Mouse (Mus musculus): Measurements from ENCODE around the gene Alg11. TPM values are rescaled to one million over a fixed set of nuclear protein-coding genes. Genes with fewer than 3 reads are reported as not detected.
A peak's percentile ranks its signal among the peaks of the same experiment; 100 is the strongest.

The Alg11 gene
- polyA plus RNA-seq, 1 experiment from 2014 or later = 20.9 TPM

- Histone ChIP-seq H3K9ac (no peak overlapping the region), H3K9me3 (no peaks in the 10 kb centered on the region), H3K4me1 (no peaks in the 10 kb centered on the region), H3K27ac (no peak overlapping the region), H3K27me3 (replicated peaks) (no peaks in the 10 kb centered on the region), H3K36me3 (no peaks in the 10 kb centered on the region), H3K4me3 (no peak overlapping the region), H3K4me2 (replicated peaks) (no peak overlapping the region)
- no peak for ATAC-seq (ENCODE audit: low FRiP score, low read depth)
- 89% methylated on average over 4 of the region's 4 CpGs for WGBS
These were observed 28.7 kb downstream of the Alg11 start for GRCm38 (mm10) chr8:22089226-22089625.

GRCm38 (mm10) chr8:22091568-22091967, 31.0 kb downstream of the Alg11 start:
- Histone ChIP-seq H3K9ac (no peak overlapping the region), H3K27me3 (replicated peaks) (no peaks in the 10 kb centered on the region), H3K36me3 (no peaks in the 10 kb centered on the region), H3K4me2 (replicated peaks) (no peak overlapping the region), H3K4me3 (no peak overlapping the region), H3K4me1 (no peaks in the 10 kb centered on the region), H3K27ac (no peak overlapping the region), H3K9me3 (no peaks in the 10 kb centered on the region)
- 51% methylated on average over 8 of the region's 8 CpGs for WGBS
- peak; percentile 44; the same call in 1 of the 2 replicates for ATAC-seq (ENCODE audit: low FRiP score, low read depth)

- H3K4me1 ChIP-seq = no peaks in the 10 kb centered on the region
- 80% methylated on average over 4 of the region's 4 CpGs for WGBS
These were observed 46.5 kb downstream of the Alg11 start for GRCm38 (mm10) chr8:22107020-22107419.

More at GRCm38 (mm10) chr8:22107020-22107419, 46.5 kb downstream of the Alg11 start:
- Histone ChIP-seq H3K4me2 (replicated peaks) (no peak overlapping the region), H3K4me3 (no peak overlapping the region), H3K27me3 (replicated peaks) (no peaks in the 10 kb centered on the region), H3K36me3 (no peaks in the 10 kb centered on the region), H3K9me3 (no peaks in the 10 kb centered on the region), H3K9ac (no peak overlapping the region), H3K27ac (no peak overlapping the region)
- no peak for ATAC-seq (ENCODE audit: low FRiP score, low read depth)

Other genes with a start within 250 kb of the Alg11 start
- not detected in 2 replicates for gene Defb50, start 237.2 kb upstream of the Alg11 start, polyA plus RNA-seq (2016; fragmentation: Nextera tagmentation; extraction: Ambion mirVana)
- gene Defb2, start 220.8 kb upstream of the Alg11 start, polyA plus RNA-seq (2016; fragmentation: Nextera tagmentation; extraction: Ambion mirVana) = not detected in 2 replicates
- not detected in 2 replicates for gene Defb10, start 201.8 kb upstream of the Alg11 start, polyA plus RNA-seq (2016; fragmentation: Nextera tagmentation; extraction: Ambion mirVana)
- not detected in 2 replicates for gene Defb9, start 175.3 kb upstream of the Alg11 start, polyA plus RNA-seq (2016; fragmentation: Nextera tagmentation; extraction: Ambion mirVana)
- gene Defb11, start 154.3 kb upstream of the Alg11 start, polyA plus RNA-seq (2016; fragmentation: Nextera tagmentation; extraction: Ambion mirVana) = not detected in 2 replicates
- not detected in 2 replicates for gene Defb15, start 128.0 kb upstream of the Alg11 start, polyA plus RNA-seq (2016; fragmentation: Nextera tagmentation; extraction: Ambion mirVana)
- gene Defb35, start 122.4 kb upstream of the Alg11 start, polyA plus RNA-seq (2016; fragmentation: Nextera tagmentation; extraction: Ambion mirVana) = not detected in 2 replicates
- gene Defb13, start 114.0 kb upstream of the Alg11 start, polyA plus RNA-seq (2016; fragmentation: Nextera tagmentation; extraction: Ambion mirVana) = not detected in 2 replicates
- gene Fam90a1a, start 102.0 kb upstream of the Alg11 start, polyA plus RNA-seq (2016; fragmentation: Nextera tagmentation; extraction: Ambion mirVana) = not detected in 2 replicates
- not detected in 2 replicates for gene Ccdc70, start 90.9 kb upstream of the Alg11 start, polyA plus RNA-seq (2016; fragmentation: Nextera tagmentation; extraction: Ambion mirVana)
- 1.5 and 1.7 TPM in 2 replicates for gene Atp7b, start 416 bp upstream of the Alg11 start, polyA plus RNA-seq (2016; fragmentation: Nextera tagmentation; extraction: Ambion mirVana)
- gene Nek5, start 64.3 kb downstream of the Alg11 start, polyA plus RNA-seq (2016; fragmentation: Nextera tagmentation; extraction: Ambion mirVana) = not detected in 2 replicates
- 8.1 and 8.8 TPM in 2 replicates for gene Nek3, start 105.7 kb downstream of the Alg11 start, polyA plus RNA-seq (2016; fragmentation: Nextera tagmentation; extraction: Ambion mirVana)
- 37.5 and 47.1 TPM in 2 replicates for gene Ckap2, start 125.1 kb downstream of the Alg11 start, polyA plus RNA-seq (2016; fragmentation: Nextera tagmentation; extraction: Ambion mirVana)
- 39.2 and 42.7 TPM in 2 replicates for gene Vps36, start 132.1 kb downstream of the Alg11 start, polyA plus RNA-seq (2016; fragmentation: Nextera tagmentation; extraction: Ambion mirVana)
- gene Thsd1, start 166.6 kb downstream of the Alg11 start, polyA plus RNA-seq (2016; fragmentation: Nextera tagmentation; extraction: Ambion mirVana) = 10.8 and 11.5 TPM in 2 replicates
- gene Tpte, start 222.7 kb downstream of the Alg11 start, polyA plus RNA-seq (2016; fragmentation: Nextera tagmentation; extraction: Ambion mirVana) = not detected in 2 replicates

All from neural tube, embryonic 12.5 days (tissue).